Mouse (Mus musculus) lung, adult 2 months (tissue): Measurements from ENCODE around the gene Stn1.

Experiments
- CTCF ChIP-seq: fragments of 200-500 bp; IDR thresholded peaks from 2 replicates; pipeline ENCODE4 v1.5.1; 2011; ENCODE audit warnings: mild to moderate bottlenecking, low read length, control low read depth; ENCODE audit not compliant: insufficient read depth
- POLR2A ChIP-seq: fragments of 200-500 bp; IDR thresholded peaks from 2 replicates; pipeline ENCODE4 v1.6.1; 2011; ENCODE audit warnings: low read depth, mild to moderate bottlenecking, control low read depth, low read length, borderline replicate concordance; ENCODE audit errors: extremely low read depth

- TF ChIP-seq POLR2A (no peak), CTCF (no peak)
These were observed 85.1 kb downstream of the Stn1 start for GRCm38 (mm10) chr19:47452211-47452610.
